Mouse (Mus musculus): ENCODE measurements around the gene Gpr39. TPM values are rescaled to one million over a fixed set of nuclear protein-coding genes. Genes with fewer than 3 reads are reported as not detected.

The Gpr39 gene
- polyA plus RNA-seq, 1 experiment = 0.22 TPM

- TF ChIP-seq POLR2A (IDR thresholded peaks at IDR 0.05; ENCODE audit: borderline replicate concordance, extremely low read depth, insufficient read depth, insufficient read length, poor library complexity, severe bottlenecking) (no peak), CTCF (IDR thresholded peaks at IDR 0.05; ENCODE audit: borderline replicate concordance, extremely low read depth, insufficient read depth, insufficient read length) (no peak)
Measured at GRCm38 (mm10) chr1:125911337-125911900, 234.6 kb downstream of the Gpr39 start.

GRCm38 (mm10) chr1:125911901-125912445 is 235.2 kb downstream of the Gpr39 start:
- TF ChIP-seq CTCF (IDR thresholded peaks at IDR 0.05; ENCODE audit: borderline replicate concordance, extremely low read depth, insufficient read depth, insufficient read length) (no peak), POLR2A (IDR thresholded peaks at IDR 0.05; ENCODE audit: borderline replicate concordance, extremely low read depth, insufficient read depth, insufficient read length, poor library complexity, severe bottlenecking) (no peak)
- DNase-seq (ENCODE audit: low read depth) = peak; percentile 69

More at GRCm38 (mm10) chr1:125911337-125911900, 234.6 kb downstream of the Gpr39 start:
- DNase-seq (ENCODE audit: low read depth) = peak; percentile 84

DNA sequence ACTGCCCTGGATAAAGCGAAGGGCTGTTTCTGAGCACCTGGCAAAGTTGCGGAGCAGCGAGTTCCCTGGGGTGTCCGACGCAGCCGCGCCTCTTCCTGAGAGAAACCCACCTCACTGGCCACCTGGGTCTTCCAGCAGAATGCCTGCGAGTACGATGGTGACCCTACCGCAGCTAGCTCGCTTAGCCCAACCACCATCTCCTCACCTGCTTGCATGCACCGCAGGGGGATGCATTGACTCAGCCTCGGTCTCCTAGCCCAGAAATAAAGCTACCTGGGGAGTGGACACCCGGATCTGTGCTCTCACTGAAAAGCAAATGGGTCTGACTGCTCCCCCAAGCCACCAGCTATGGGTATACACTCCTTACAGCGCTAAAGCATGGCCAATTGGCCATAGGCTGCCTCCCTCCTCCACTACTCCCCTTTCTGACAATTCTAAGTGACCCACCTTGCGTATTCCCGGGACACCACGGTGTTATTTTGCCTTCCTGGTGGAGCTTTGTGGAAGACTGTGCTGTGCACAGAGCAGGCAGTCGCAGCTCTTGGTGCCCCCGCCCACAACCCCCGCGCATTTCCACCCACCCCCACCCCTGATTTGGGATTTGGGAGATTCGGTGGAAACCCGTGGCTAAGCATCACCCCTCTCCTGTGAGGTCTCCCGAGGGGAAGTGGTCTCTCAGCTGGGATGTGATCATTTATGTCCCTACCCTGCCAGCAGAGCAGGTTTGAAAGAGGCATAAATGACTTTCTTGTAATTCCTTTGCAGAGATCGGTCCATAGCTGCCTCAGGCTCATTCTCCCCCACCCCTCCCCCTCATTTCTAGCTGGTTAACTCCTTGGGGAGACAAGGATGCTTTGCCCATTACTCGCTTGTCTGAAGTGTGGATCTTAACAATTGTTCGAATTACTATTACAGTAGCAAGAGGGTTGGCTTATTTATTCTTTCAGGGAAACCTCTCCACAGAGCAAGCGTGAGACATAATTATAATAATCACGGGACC is 236.1 kb downstream of the Gpr39 start, which contains the start of gene Lypd1:
Gene Lypd1 (minus strand): TSS at position 501 of the 1,000 bp plus-strand sequence.
- TF ChIP-seq CTCF (IDR thresholded peaks at IDR 0.05; ENCODE audit: borderline replicate concordance, extremely low read depth, insufficient read depth, insufficient read length) (no peak), POLR2A (IDR thresholded peaks at IDR 0.05; ENCODE audit: borderline replicate concordance, extremely low read depth, insufficient read depth, insufficient read length, poor library complexity, severe bottlenecking) (no peak)
- peak; percentile 69 for DNase-seq (ENCODE audit: low read depth)

GRCm38 (mm10) chr1:125920696-125921095 is 243.9 kb downstream of the Gpr39 start:
- DNase-seq (ENCODE audit: low read depth) = no peak
- no peak for TF ChIP-seq CTCF (IDR thresholded peaks at IDR 0.05; ENCODE audit: borderline replicate concordance, extremely low read depth, insufficient read depth, insufficient read length)
- no peak for TF ChIP-seq POLR2A (IDR thresholded peaks at IDR 0.05; ENCODE audit: borderline replicate concordance, extremely low read depth, insufficient read depth, insufficient read length, poor library complexity, severe bottlenecking)

DNA sequence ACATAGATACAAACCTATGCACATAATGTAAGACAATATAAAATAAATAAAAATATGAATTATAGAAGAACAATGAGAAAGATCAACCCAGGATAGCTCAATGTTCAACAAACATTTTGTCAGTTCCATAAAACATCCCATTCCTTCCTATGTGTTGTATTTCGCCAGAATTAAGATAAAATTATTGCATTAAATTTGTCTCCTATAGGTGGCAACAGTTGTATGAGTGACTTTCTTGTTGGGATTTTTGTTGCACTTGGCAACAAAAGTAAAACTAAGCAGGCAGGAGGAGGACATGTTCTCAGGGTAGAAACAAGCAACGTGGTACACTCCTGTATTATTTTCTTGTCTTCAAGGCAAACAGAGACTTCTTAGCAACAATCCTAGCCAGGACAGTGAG is 246.3 kb downstream of the Gpr39 start:
- peak; percentile 28 for DNase-seq (ENCODE audit: low read depth)
- TF ChIP-seq CTCF (IDR thresholded peaks at IDR 0.05; ENCODE audit: borderline replicate concordance, extremely low read depth, insufficient read depth, insufficient read length) (no peak), POLR2A (IDR thresholded peaks at IDR 0.05; ENCODE audit: borderline replicate concordance, extremely low read depth, insufficient read depth, insufficient read length, poor library complexity, severe bottlenecking) (no peak)

Other genes with a start within 250 kb of the Gpr39 start
- gene Actr3, start 241.3 kb upstream of the Gpr39 start, polyA plus RNA-seq (2012; rRNA removed) = 89.6 and 133 TPM in 2 replicates
- 26.6 and 28.6 TPM in 2 replicates for gene Slc35f5, start 116.4 kb upstream of the Gpr39 start, polyA plus RNA-seq (2012; rRNA removed)
- 61.6 and 92.8 TPM in 2 replicates for gene Lypd1, start 236.1 kb downstream of the Gpr39 start, polyA plus RNA-seq (2012; rRNA removed)

Measured in brain, embryonic 14.5 days (tissue).